8 mouse cellular contexts compared by ENCODE assay signal in genomic region chr3:153484701-153485100, GRCm38 (mm10).
A peak's percentile ranks its signal among the peaks of the same experiment; 100 is the strongest.
DNase-seq lines count a peak whose midpoint lies in the region; ATAC-seq lines count a peak whose summit lies in the region.

No protein-coding gene starts in this region.

- H3K4me1 ChIP-seq in intestine, embryonic 15.5 days (replicated peaks): 0 out of 2 replicates have a peak, but pooled peaks cover under 1% of the 10 kb centered on the region
- H3K4me1 ChIP-seq in limb, embryonic 10.5 days: peaks cover 26% of the 10 kb centered on the region

- no peaks in the 10 kb centered on the region for H3K27me3 ChIP-seq in intestine, embryonic 15.5 days (replicated peaks)
- H3K27me3 ChIP-seq in limb, embryonic 10.5 days (ENCODE audit: low read depth, poor library complexity, severe bottlenecking): no peaks in the 10 kb centered on the region

- H3K4me2 ChIP-seq in intestine, embryonic 15.5 days (replicated peaks): no peak overlapping the region

- no peaks in the 10 kb centered on the region for H3K36me3 ChIP-seq in intestine, embryonic 15.5 days
- no peaks in the 10 kb centered on the region for H3K36me3 ChIP-seq in limb, embryonic 10.5 days

- no peak overlapping the region for H3K9ac ChIP-seq in intestine, embryonic 15.5 days

- 68% methylated on average over 7 of the region's 7 CpGs for WGBS in intestine, embryonic 15.5 days
- WGBS in limb, embryonic 10.5 days: 83% methylated on average over 7 of the region's 7 CpGs

- ATAC-seq in inflammation-experienced regulatory T-cells, adult 6 months: no peak
- no peak for ATAC-seq in intestine, embryonic 15.5 days

- no peaks in the 10 kb centered on the region for H3K9me3 ChIP-seq in intestine, embryonic 15.5 days
- no peaks in the 10 kb centered on the region for H3K9me3 ChIP-seq in limb, embryonic 10.5 days (replicated peaks)

- H3K4me3 ChIP-seq in intestine, embryonic 15.5 days (replicated peaks): no peak overlapping the region
- H3K4me3 ChIP-seq in limb, embryonic 10.5 days: no peak overlapping the region

- peak; percentile 68 to 84 for DNase-seq in adrenal gland, adult (ENCODE audit: inconsistent age in 2 of 2, low spot score in 1 of 2)
- no peak for DNase-seq in adrenal gland, postnatal 4 days (ENCODE audit: low spot score in 2 of 2)
- DNase-seq in adrenal gland, postnatal 10 days: peak; percentile 78
- peak; percentile 77 to 87 for DNase-seq in frontal cortex, postnatal 36 days (ENCODE audit: low spot score in 2 of 2)
- peak; percentile 74 to 87 for DNase-seq in left cerebral cortex, adult 18-20 months (ENCODE audit: low spot score in 2 of 2)
- no peak for DNase-seq in limb, embryonic 10.5 days (ENCODE audit: low spot score)

- no peak overlapping the region for H3K27ac ChIP-seq in intestine, embryonic 15.5 days
- H3K27ac ChIP-seq in limb, embryonic 10.5 days: no peak overlapping the region

Comparison
In these comparisons a context has a peak if more than half of its experiments do, and no peak if none do; other contexts are left out.
1. DNase-seq: peak in adrenal gland, adult (2 of 2), adrenal gland, postnatal 10 days (single experiment), frontal cortex, postnatal 36 days (2 of 2) and left cerebral cortex, adult 18-20 months (2 of 2); none in adrenal gland, postnatal 4 days (0 of 2) and limb, embryonic 10.5 days (single experiment).